Mouse (Mus musculus): ENCODE data around the gene Irs1.

Gene Irs1

DNA sequence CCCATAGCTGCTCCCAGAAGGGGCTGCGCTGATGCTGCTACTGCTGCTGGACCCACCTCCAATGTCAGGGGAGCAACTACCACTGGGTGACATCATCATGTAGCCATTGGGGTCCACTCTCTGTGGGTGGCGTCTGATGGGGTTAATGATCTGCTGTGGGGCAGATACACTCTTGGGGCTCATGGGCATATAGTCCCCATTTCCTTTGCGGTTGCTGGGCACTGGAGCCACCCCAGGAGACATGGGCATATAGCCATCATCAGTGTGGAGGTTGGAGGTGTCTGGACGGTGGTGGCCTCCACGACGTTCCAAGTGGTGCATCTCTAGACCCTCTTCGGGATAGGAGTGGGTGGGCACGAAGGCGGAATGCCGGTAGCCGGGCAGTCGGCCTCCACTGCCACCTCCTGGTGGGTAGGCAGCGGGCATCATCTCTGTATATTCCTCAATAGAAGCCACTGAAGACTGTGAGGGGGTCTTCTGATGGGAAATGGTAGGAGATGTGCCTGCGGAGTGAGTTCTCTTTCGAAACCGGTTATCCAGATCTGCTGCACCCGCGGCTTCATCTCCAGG lies 2.7 kb downstream of the Irs1 start:
- DNase-seq: no peak

DNA sequence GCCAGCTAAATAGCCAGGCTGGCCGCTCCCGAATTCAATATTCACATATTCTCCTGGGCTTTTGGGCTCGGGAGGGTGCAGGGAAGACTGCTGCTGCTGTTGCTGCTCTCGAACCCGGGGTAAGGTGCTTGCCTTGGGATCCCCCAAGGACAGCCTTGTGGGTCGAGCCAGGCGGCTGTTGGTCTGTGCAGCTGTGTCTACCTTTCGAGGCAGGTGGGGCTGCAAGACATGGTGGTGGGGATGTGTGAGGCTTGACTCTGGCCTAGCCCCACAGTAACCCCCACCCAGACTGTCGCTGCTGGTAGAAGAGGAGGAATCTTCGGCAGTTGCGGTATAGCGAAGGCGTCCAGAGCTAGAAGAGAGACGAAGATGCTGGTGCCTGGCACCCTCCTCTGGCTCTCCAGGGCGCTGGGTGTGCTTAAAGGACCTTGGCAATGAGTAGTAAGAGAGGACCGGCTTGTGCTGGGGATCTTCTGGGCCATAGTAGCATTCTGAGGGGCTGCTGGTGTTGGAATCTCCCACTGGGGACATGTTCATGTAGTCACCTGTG lies 3.4 kb downstream of the Irs1 start:
- no peak for DNase-seq

DNA sequence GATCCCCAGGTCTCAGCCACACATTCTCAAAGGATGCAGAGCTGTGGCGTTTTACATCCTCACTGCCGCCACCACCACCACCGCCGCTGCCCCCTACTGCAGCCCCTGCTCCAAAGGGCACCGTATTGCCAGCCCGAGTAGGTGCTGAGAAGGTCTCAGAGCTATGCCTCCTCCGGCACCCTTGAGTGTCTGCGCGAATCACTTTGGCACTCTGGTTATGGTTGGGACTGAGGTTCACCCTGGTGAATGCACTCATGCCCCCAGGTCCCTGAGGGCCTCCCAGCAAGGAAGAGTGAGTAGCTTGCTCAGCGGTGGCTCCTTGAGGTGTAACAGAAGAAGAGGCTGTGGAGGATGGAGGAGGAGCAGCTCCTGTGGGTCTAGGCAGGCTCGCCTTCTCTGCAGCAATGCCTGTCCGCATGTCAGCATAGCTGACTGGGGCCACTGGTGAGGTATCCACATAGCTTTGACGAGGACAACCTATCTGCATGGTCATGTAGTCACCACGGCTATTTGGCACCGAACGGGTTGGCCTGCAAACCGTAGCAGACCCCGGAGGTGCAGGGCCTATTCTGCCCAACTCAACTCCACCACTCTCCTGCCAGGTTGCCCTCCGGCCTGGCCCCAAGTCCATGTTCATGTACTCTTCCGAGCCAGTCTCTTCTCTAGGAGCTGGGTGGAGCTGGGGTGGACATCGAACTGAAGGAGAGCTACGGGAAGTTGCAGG lies 4.0 kb downstream of the Irs1 start:
- no peak for DNase-seq

DNA sequence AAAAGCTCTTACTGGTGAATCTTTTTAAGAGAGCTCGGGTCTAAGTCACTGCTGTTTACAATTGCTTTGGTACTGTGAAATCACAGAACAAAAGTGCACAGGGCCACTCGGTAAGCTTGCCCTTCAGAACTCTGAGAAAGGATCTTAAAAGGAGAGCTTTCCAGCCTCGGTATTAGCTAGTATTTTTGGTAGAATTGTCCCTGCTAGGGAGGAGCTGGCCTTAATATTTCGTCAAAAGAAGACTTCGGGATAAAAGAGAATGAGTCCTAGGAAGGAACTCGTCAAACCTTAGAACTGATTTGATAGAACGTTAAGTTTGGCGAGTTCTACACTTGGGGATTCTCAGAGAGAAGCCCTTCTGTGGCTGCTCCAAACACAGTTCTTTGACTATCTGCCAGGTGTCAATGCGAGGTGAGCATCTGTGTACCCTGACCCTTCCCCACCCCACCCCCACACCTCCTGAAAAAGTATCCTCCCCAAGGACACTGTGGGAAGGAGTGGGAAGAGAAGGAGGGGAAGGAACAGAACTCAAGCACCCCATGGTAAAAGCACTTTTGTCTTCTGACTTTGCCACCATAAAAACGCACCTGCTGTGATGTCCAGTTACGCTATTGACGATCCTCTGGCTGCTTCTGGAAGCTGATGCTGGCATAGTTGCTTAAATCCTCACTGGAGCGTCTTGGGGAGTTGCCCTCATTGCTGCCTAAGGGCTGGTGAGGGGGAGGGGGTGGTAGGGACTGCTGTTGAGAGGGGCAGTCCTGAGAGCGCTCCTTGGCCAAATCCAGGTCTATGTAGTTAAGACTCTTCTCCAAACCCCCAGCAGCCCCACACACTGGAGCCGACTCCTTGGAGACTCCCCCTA lies 4.8 kb downstream of the Irs1 start:
- DNase-seq: no peak

DNA sequence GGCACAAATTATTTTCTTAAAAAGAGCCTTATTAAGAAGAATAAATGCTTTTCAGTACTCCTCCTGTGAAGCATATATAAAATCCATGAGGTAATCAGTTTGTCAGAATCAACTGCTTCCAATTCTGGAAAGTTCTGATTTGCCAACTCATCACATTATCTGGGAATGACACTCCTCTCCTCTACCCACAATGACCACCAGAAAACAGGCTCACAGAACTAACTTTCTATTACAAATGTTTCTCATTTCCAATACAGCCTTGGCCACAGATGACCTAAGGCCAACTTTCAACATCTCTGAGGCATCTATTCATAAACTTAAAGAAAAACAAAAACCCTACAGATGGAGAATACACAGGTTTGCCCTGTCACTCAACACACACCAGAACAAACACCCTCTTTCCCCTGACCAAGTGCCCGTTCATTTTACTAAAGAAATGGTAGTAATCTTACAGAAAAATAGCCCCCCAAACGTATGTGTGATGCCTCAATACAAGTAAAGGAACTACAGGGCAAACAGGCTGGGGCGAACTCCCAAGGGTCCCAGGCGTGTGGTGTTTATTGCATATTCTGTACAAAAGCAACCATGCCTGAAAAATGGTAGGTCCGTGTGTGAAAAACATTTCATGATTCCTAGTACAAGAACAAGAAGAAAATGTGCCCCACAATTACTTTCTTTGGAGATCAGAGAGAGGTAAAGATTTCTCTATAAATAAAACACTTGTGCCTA lies 5.6 kb downstream of the Irs1 start:
- DNase-seq: no peak

DNA sequence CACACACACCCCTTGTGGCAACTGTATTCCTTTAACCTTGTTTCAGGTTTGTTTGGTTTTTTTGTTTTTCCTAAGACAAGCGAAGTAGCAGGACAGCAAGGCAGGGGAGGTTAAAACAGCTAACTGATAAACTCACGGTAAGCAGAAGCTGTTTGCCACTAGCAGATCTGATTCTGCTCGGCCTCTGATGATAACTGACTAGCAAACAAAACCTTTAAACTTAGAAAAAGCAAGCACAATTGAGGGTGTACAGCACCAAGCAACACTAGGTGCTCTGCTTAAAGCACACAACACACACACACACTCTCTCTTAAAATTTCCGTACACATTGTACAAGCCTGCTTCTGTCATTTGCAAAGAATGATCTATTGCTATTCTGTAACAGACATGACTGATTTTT lies 6.8 kb downstream of the Irs1 start:
- no peak for DNase-seq

DNA sequence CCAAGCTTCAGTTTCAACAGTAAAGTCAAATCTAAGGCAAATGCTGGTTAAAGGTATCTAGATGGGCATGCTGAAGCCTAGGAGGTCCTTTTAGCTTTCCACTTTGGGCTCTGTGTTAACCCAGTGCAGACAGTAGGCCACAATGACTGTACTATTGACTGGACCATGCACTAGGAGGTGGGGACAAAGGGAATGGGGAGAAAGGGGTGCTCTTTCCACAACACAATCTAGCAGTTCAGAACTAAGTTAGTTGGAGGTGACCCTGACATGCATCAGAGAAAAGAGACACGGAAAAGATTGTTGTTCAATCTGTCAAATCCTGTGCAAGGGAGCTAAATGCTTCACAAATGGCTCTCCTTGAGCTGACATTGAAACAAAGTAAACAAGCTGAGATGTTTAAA lies 7.3 kb downstream of the Irs1 start:
- no peak for DNase-seq

DNA sequence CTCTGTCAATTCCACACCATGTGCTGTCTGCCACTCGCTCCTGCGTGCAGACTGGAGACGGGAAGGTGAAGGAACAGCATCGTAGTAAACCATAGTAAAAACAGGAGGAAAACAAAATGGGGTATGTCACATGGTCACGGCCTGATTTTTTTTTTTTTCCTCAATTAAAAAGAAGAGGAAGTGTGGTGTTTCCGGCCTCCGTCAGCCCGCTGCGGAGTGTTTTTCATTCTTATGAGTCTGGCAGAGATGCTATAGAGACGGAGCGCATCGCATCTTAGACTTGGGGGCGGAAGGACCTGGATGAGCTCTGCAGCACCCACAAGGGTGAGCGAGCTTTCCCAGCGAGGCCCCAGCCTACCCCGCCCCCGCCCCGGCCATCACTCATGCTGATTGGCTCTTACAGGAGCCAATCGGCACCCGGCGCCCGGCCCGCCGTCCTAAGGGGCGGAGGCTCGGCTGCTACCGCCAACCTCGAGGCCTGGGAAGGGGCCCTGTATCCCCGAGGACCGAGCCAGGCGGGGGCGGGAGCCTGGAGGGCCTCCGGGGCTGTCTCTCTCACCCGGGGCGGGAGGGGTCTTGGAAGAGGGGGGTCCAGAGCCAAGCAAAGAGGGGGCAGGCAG lies 8.1 kb downstream of the Irs1 start:
- DNase-seq: peak; percentile 85

DNA sequence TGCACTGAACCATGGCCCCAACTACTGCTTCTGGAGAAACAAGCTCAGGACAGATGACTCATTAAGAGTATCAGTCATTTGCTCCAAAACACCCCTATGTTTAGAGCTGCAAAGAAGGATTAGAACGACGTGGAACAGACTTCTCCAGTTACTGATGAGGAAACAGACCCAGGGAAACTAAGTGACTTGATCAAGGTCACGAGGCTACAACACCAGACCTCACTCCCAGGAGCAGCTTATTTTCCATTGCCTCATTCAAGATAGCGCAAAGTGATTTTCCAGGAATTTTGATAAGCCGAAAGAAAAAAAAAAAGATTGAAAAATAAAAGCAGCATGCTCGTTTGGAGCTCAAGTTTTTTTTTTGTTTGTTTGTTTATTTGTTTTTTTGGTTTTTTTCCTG lies 9.4 kb downstream of the Irs1 start:
- DNase-seq: no peak

DNA sequence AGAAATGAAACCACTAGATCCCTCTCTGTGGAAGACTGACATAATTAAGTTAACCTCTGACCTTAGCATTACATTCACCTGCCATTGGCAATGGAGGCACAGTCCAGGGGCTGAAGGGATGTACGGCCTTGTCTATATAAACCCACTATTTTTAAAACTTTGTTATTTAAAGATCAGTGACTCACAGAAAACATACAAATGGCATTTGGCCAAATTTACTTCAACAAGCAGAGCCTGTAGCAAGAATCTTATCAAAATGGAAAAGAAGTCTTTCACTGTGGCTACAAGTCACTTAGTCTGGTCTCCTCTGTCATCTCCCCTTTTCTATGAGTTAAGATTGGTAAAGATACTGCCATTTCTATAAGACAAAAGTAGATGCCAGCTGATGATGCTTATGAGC lies 11.4 kb downstream of the Irs1 start:
- DNase-seq: no peak

DNA sequence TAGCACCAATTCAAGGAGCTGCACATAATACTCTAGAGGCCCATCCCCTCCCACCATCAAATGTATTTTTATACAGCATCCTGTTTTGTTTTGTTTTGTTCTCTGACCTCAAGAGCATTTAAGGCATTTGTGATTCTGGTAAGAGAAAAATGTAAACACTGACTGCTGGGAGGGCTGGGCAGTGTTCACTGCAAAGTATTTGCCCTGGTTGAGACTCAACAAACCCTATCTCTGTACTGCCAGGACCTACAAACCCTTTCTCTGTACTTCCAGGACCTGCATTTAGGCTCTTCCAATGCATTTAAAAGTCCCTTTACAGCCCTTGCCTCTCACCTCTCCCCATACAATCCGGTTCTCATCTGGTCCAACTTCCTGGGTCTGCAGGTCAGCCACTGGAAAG lies 16.9 kb downstream of the Irs1 start:
- DNase-seq: no peak

DNA sequence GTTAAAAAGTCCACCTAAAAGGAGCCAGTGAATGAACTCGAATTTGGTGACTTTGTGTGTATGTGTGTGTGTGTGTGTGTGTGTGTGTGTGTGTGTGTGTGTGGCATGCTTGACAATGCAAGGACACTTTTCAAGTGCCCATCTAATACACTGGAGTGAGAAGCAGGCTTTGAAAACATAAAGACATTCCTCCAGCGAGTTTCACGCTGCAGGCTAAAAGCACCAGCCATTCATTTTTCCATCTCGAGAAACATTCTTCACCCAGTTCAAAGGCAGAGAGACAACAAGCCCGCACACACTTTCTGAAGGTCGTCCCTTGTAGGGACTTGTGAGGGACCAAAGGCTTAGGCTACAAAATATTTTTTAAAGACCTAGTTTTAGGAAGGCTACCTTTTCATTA lies 17.7 kb downstream of the Irs1 start:
- no peak for DNase-seq

DNA sequence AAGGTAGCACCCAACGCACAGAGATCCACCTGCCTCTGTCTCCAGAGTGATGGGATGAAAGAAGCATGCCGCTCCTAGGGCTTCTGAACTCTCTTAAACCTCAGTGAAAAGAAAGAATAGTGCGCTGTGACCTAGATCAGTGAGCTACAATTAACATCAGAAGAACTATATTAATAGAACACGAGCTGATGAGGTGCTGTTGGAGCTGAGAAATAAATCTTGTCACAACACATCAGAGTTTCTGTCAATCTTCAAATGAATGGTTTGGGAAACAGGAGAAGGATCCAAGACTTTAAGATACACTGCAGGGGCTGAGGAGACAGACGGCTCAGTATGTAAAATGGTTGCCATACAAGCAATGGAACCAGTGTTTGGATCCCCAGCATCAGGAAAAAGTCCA lies 19.0 kb downstream of the Irs1 start:
- DNase-seq: no peak

DNA sequence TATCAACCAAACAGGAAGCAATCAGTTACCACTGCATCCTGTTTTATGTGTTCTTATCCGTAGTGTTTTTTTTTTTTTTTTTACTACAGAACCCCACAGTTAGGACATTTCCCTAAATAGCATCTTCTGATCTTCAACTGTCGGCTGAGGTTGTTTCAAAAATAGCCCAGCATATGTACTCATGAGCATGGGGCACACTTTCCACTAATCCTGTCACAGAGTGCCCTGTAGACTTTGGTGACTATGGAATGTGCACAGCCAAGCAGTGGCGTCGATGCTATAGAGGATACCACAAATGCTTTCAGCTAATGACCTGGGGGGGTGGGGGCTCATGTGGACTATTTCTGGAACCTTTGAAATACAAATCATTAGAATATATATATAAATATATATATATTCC lies 23.7 kb downstream of the Irs1 start:
- no peak for DNase-seq

DNA sequence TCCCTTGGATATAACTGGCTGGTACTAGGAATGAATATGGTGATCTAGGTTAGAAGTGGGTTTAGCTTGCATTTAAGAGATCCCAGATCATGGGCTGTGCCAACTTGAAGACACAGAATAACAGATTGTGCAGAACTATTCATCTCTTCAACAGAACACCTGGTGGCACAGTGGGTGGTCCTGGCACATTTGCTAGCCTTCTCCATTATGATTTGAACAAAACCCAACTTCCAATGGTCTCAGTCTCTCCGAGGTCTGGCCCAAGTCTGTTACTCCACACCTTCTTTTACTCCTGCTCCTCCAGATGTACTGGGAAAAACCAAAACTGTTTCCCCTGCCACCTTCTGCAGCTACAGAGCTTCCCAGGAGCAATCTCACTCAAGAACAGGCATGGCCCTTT lies 28.9 kb downstream of the Irs1 start:
- DNase-seq: no peak

DNA sequence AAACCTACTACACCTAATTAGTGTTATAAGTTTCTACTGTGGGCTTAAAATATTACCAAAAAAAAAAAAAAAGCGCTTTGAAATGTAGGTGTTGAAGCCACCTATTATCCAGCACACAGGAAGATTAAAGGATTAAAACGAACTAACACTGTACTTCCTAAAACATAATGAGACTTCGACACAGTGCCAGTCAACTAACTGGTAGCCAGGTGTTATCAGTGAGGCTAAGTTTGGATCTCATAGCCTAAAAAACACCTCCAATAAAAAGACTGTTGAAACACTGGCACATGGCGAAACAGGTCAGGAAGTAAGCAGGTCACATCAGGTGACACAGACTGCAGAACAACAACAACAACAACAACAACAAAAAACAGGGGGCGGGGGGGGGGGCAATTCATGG lies 29.6 kb downstream of the Irs1 start:
- DNase-seq: no peak

DNA sequence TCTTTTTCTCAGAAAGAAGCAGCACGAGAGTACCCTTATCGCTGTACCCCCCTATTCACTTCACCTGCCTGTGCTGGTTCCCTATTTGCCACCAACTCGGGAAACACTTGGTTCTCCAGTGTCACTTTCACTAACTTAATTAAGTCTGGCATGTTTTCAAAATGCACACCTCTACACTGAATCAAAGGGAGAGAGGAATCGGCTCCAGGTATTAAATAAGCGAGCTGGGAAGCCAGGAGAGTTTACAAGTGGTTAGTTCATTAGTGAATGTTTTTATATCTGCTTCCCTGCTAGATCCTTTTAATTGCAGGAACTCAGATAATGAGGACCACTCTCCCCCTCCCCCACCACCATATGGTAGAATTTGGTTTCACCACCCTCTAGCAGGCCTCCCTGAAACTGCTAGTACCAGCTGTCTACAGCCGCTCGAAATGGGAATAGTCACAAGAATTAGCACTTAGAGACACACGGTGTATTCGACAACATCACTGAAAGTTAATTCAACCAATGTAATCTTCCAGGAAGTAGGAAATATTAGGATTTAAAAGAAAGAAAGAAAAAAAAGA lies 30.1 kb downstream of the Irs1 start:
- DNase-seq: no peak

DNA sequence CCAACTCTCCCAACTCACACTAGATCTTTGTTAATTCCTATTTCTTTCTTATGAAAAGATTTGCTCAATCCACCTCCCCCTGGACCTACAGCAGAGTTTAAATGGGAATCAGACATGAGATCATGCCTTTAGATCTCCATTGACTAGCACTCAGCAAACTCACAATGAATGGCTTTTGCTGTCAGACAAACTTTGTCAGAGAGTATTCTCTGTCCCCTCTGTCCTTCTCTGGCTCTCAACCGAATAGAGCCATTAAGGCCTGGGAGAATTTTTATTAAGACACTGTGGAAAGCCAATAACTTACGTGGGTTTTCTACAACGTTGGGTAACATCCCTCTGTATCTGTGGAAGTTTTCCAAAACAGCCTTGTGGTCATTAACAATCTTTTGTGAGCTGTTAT lies 31.2 kb downstream of the Irs1 start:
- DNase-seq: no peak

DNA sequence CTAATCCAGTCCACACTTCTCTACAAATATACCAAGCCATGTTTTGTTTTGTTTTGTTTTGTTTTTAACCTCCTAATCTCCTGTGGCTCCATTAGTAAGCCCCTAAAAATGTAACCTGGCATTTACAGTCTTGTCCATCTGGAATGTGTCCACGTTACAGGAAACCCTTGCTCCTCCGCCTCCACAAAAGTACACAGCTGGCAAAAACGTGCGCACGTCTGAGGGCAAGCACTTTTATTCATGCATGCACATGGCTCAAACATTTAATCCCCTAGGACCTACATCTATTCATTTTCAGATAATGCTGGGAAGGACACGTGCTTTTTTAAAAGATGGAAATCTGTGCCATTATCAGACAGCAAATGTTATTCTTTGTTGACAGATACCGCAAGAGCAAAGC lies 32.9 kb downstream of the Irs1 start:
- no peak for DNase-seq

DNA sequence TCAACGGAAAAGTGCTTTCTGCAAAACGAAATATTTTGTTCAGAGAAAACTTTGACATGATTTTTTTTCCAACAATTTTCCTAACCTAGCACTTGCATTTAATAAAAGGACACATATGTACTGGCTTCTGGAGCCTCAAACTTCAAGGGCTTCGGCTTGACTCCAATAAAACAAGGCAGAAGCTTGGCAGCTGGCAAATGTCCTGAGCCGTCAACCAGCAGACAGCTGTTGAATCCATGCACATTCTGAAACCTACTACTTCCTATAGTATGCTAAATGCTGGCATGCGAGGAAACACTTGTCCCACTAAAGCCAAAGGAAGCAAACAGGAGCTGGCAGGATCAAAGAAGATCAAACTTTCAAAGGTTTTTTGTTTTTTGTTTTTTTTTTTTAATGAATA lies 33.8 kb downstream of the Irs1 start:
- DNase-seq: no peak

DNA sequence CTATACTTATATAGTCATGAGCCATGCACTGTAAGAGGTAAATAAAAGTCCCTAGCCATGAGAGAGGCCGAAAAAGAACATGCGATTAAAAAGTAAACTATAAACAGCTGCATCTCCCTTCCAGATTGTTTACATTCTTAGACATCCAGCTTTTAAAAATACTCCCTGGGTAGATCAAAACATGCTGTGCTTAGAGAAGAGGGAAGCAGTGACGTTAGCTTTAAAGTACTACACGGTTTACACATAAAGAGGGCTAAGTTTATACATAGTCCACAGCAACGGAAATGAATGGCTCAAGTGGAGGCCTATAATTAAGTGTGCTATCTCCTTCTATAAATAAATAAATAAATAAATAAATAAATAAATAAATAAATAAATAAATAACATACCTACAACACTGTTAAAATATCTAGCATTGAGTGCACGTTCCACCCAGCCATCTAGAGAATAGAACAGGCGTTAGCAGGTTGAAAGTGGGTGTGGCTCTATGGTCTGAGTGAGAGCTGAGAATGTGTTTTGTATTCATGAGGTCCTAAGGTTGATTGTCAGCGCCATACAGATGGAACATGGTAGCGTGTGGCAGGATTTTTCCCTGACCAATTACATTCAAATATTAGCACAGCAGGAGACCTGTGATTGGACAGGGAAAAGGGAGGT lies 37.3 kb downstream of the Irs1 start:
- peak; percentile 42 for DNase-seq

Data from lung, postnatal 36 days (tissue).